Mouse (Mus musculus) stomach, postnatal 0 days (tissue): ENCODE data around the gene Xcl1. TPM values are rescaled to one million over a fixed set of nuclear protein-coding genes. Genes with fewer than 3 reads are reported as not detected.

ENCODE experiments used
- ATAC-seq: fragments of 200-750 bp; cut with Nextera tagmentation; 2 replicates; pipeline ENCODE4 v1.8.0; 2017; ENCODE audit not compliant: low FRiP score, low TSS enrichment
- DNase-seq: peaks from one replicate; pipeline ENCODE4 v3.0.0-alpha.2; 2016; ENCODE audit warnings: low spot score
- H3K27ac ChIP-seq: fragments of 300-500 bp; sonication (generic); replicated peaks from 2 replicates; pipeline ENCODE4 v1.5.1; 2014; ENCODE audit warnings: mild to moderate bottlenecking, control low read depth
- H3K27me3 ChIP-seq: fragments of 300-500 bp; sonication (generic); 2 replicates; pipeline ENCODE4 v1.6.1; 2014; ENCODE audit warnings: low read length; ENCODE audit not compliant: control insufficient read depth, insufficient read depth
- H3K36me3 ChIP-seq: fragments of 300-500 bp; sonication (generic); 2 replicates; pipeline ENCODE4 v1.6.1; 2014; ENCODE audit warnings: low read length, mixed read lengths; ENCODE audit not compliant: control insufficient read depth, insufficient read depth
- H3K4me1 ChIP-seq: fragments of 300-500 bp; sonication (generic); replicated peaks from 2 replicates; pipeline ENCODE4 v1.6.1; 2014; ENCODE audit warnings: antibody characterized with exemption; ENCODE audit not compliant: control insufficient read depth, insufficient read depth
- H3K4me2 ChIP-seq: fragments of 300-500 bp; sonication (generic); replicated peaks from 2 replicates; pipeline ENCODE4 v1.6.1; 2014; ENCODE audit warnings: low read depth, mild to moderate bottlenecking, control low read depth, moderate library complexity
- H3K4me3 ChIP-seq: fragments of 300-500 bp; sonication (generic); 2 replicates; pipeline ENCODE4 v1.5.1; 2014; ENCODE audit warnings: low read depth, low read length, control low read depth
- H3K9ac ChIP-seq: fragments of 300-500 bp; sonication (generic); 2 replicates; pipeline ENCODE4 v1.6.1; 2014; ENCODE audit warnings: mild to moderate bottlenecking, low read length, control low read depth, mixed read lengths
- H3K9me3 ChIP-seq: fragments of 300-500 bp; sonication (generic); 2 replicates; pipeline ENCODE4 v1.6.1; 2016; ENCODE audit warnings: low read length; ENCODE audit not compliant: control insufficient read depth
- CTCF ChIP-seq: IDR thresholded peaks from 2 replicates; pipeline ENCODE4 v1.5.1; 2016; ENCODE audit warnings: antibody characterized with exemption, low read depth, mild to moderate bottlenecking, moderate library complexity
- EP300 ChIP-seq: optimal IDR thresholded peaks from 2 replicates; pipeline ENCODE3; 2016; ENCODE audit warnings: antibody characterized with exemption
- WGBS: fragments of 180-500 bp; shearing (Covaris S2); extraction: QIAGEN DNeasy Blood & Tissue Kit; methylation state at CpG from one replicate; pipeline ENCODE4 v1.1.7; 2014; 5-methylcytosine and 5-hydroxymethylcytosine counted together
- polyA plus RNA-seq: library from polyadenylated mRNA; unstranded; fragments of >200 nt; fragmentation: Nextera tagmentation; extraction: Ambion mirVana; gene quantifications from 2 replicates; pipeline ENCODE4 v1.2.1, GENCODE M21; 2015

Xcl1 gene
- polyA plus RNA-seq, 1 experiment from 2014 or later = 0.33 TPM

DNA sequence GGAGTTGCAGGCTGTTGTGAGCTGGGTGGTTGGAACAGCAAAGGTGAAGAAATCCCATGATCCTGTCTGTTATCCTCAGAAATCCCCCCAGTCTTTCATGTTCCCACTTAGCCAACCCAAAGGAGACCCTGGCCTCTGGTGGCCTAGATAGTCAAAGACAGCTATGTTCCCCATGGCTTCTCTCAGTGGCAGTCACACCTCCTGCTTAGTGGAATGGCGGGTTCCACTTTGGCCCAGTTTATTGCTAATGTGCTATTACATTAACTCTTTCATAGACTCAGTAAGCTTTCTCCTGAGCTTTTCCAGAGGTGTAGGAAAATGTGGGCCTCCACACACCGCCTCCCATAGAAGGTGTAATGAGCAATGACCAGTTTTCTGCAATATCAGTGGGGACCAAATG is 39.5 kb downstream of the Xcl1 start:
- Histone ChIP-seq H3K9me3 (no peaks in the 10 kb centered on the region), H3K4me1 (no peaks in the 10 kb centered on the region), H3K4me3 (no peak overlapping the region), H3K4me2 (no peak overlapping the region), H3K27ac (no peak overlapping the region), H3K36me3 (no peaks in the 10 kb centered on the region), H3K27me3 (no peaks in the 10 kb centered on the region), H3K9ac (no peak overlapping the region)
- no peak for TF ChIP-seq EP300
- TF ChIP-seq CTCF = 0 out of 2 replicates have a peak, but pooled peaks have one; percentile 9
- WGBS = 66% methylated on average over 2 of the region's 2 CpGs
- no peak for ATAC-seq
- no peak for DNase-seq

DNA sequence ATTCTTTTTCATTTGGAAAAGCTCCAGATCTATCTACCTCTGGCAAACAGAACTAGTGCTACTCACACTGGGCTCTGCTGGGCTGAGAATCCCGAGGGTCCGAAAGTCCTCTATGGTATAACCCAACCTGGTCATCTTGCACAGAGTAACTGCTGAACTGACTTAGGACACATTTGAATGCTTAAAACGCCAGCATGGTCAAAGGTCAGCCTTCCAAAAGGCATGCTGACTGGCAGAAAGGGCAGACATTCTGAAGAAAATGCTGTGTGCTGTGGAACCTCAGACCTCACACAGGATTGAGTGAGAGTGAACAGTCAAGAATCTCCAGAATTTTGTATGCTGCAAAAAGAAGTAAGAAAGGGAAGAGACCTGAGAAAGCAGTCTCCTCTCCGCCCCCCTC is 45.0 kb downstream of the Xcl1 start:
- DNase-seq (no peak), ATAC-seq (no peak)
- no peak overlapping the region for H3K4me3 ChIP-seq
- no peak overlapping the region for H3K27ac ChIP-seq
- H3K27me3 ChIP-seq = no peaks in the 10 kb centered on the region
- TF ChIP-seq CTCF (no peak), EP300 (no peak)
- no peaks in the 10 kb centered on the region for H3K4me1 ChIP-seq
- H3K36me3 ChIP-seq = no peaks in the 10 kb centered on the region
- H3K9ac ChIP-seq = no peak overlapping the region
- H3K4me2 ChIP-seq = no peak overlapping the region
- 66% methylated on average over 4 of the region's 4 CpGs for WGBS
- no peaks in the 10 kb centered on the region for H3K9me3 ChIP-seq

DNA sequence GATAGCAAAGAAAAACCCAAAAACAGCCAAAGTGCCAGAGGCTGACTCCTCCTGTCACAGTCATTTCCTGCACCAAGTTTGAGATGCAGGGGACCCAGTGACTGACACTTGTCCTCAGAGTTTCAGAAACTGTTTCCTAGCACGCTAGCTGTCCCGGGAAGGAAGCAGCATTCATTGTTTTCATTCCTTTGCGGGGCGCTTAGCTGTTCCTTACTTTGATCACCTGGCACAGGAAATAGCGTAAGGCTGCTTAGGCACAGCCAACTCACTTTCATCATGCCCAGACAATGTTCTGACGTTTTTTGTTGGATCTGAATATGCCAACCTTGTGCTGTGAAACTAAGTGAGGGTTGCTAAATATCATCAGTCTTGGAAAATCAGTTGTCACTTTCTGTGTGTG is 46.8 kb downstream of the Xcl1 start:
- DNase-seq (no peak), ATAC-seq (no peak)
- Histone ChIP-seq H3K4me3 (no peak overlapping the region), H3K27me3 (no peaks in the 10 kb centered on the region), H3K4me2 (no peak overlapping the region), H3K4me1 (no peaks in the 10 kb centered on the region), H3K9me3 (no peaks in the 10 kb centered on the region), H3K27ac (no peak overlapping the region), H3K36me3 (no peaks in the 10 kb centered on the region), H3K9ac (no peak overlapping the region)
- 59% methylated on average over 6 of the region's 6 CpGs for WGBS
- TF ChIP-seq CTCF (no peak), EP300 (no peak)

DNA sequence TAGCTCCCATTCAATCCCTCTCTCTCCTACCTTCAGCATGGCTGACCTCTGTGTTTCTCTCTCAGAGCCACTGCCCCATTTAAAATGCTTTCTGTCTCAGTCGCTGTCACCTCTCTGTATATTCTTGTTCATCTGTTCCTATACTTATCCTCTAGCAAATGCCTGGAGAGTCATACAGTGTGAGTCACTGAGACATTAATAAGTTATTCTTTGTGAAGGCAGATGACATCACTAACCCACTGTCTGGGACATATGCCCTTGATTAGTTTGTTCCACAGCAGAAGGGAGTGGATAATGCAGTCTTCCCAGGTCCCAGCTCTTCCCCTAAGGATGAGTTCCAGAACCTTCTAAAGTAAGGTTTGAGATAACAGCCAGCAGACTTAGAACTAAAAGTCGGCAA is 47.6 kb downstream of the Xcl1 start:
- no peak overlapping the region for H3K4me3 ChIP-seq

DNA sequence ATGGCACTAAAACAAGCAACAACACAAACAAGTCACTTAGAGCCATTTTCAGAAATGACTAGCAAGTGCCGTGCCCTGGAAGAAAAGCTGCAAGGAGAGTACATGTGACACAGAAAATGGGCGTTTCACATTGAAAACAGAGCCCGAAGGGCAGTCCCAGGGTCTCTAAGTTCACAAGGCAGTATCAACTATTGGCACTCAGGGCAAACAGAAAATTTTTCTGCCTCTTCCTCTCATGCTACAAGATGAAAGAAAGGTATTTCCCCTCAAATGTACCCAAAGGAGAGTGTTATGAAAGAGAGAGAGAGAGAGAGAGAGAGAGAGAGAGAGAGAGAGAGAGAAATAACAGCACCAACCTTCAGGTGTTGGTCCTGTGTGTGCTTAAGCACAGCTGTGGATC is 53.4 kb downstream of the Xcl1 start:
- Histone ChIP-seq H3K9me3 (no peaks in the 10 kb centered on the region), H3K9ac (no peak overlapping the region), H3K36me3 (no peaks in the 10 kb centered on the region), H3K27me3 (no peaks in the 10 kb centered on the region), H3K4me3 (no peak overlapping the region), H3K27ac (no peak overlapping the region), H3K4me2 (no peak overlapping the region), H3K4me1 (no peaks in the 10 kb centered on the region)
- ATAC-seq (no peak), DNase-seq (no peak)
- 68% methylated on average over 3 of the region's 3 CpGs for WGBS
- no peak for TF ChIP-seq CTCF
- TF ChIP-seq EP300 = no peak

More for the DNA sequence above, 47.6 kb downstream of the Xcl1 start:
- no peaks in the 10 kb centered on the region for H3K36me3 ChIP-seq
- no peaks in the 10 kb centered on the region for H3K27me3 ChIP-seq
- H3K27ac ChIP-seq = no peak overlapping the region
- DNase-seq (no peak), ATAC-seq (no peak)
- H3K9ac ChIP-seq = no peak overlapping the region
- WGBS = 65% methylated on average over 2 of the region's 2 CpGs
- TF ChIP-seq EP300 (no peak), CTCF (no peak)
- H3K4me2 ChIP-seq = no peak overlapping the region
- H3K4me1 ChIP-seq = no peaks in the 10 kb centered on the region
- no peaks in the 10 kb centered on the region for H3K9me3 ChIP-seq

Other genes with a start within 250 kb of the Xcl1 start
- 35.6 and 53.9 TPM in 2 replicates for gene Dpt, start 138.9 kb downstream of the Xcl1 start, polyA plus RNA-seq
- gene Tbx19, start 225.2 kb upstream of the Xcl1 start, polyA plus RNA-seq = not detected in 2 replicates